Mouse (Mus musculus): Measurements from ENCODE around the gene Spem2.

Gene Spem2

DNA sequence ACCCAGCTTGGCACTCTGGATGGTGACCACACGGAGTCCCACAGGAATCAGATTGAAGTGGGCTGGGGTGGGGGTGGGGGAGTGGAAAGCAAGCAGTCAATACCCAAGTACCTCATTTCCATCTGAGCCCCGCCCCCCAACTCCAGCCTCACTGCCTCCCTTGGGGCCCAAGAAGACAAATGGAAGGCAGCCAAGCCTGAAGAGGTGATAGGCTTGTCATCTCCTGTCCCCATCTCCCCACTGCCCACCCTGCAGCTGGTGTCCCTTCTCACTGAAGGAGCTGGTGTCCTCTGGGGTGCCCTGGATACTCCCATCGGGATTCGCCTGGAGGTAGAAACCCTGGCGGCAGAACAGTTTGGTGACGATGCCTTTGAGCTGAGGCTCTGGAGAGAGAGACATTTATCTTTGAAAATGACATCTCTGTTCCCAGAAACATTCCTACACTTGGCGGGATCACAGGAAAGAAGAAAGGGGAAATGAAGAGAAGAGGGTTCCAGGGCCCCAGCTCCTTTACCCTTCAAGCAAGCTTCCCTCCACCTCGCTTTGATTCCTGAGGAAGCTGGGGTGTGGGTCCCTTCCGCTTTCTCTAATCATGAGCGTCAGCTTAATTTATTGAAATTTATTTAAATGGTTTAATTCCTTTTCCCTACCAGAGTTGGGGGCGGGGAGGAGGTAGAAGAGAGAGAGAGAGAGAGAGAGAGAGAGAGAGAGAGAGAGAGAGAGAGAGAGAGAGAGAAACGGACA is 18.7 kb downstream of the Spem2 start:
- in situ Hi-C loops (cut with MseI, MboI), result no loop called here

DNA sequence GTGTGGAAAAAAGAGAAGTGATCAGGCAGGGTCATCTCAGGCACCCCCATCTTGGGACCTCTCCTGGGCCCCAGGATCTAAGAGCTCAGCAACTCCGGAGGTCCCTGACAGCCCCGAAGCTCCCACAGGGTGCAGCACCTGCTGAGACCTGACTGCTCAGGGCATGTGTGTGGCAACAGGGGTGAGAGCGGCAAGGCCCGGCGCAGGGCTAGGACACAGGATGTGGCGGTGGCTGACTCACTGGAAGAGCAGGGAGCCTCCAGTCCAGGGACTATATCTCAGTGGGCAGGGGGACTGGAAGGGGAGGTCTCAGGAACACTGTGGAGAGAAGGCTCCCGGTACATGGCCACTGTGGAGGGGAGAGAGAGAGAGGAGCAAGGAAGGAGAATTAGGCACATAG is 20.3 kb downstream of the Spem2 start:
- in situ Hi-C loops (cut with MseI, MboI), result no loop called here

DNA sequence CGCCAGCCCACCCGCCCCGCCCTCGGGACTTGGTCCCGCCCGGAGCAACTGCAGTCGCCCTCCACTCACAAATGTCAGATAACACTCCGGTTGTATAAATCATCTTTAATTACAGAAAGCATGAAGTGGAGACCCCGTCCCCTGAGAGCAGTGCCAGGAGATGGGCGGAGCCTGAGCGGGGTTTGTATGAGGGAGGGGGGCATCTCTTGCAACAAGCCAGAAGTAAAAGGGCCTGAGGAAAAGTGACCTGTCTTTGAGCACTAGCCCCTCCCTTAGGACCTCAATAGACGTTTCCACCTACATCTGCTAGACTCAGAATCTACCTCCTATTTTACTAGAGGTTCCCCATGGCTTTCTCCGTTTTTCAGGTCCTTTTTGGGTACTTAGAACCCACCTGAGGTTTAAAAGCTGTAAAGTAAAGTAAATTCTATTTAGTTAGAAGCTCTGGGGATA is 22.3 kb downstream of the Spem2 start:
- in situ Hi-C loops (cut with MseI, MboI), result no loop called here

DNA sequence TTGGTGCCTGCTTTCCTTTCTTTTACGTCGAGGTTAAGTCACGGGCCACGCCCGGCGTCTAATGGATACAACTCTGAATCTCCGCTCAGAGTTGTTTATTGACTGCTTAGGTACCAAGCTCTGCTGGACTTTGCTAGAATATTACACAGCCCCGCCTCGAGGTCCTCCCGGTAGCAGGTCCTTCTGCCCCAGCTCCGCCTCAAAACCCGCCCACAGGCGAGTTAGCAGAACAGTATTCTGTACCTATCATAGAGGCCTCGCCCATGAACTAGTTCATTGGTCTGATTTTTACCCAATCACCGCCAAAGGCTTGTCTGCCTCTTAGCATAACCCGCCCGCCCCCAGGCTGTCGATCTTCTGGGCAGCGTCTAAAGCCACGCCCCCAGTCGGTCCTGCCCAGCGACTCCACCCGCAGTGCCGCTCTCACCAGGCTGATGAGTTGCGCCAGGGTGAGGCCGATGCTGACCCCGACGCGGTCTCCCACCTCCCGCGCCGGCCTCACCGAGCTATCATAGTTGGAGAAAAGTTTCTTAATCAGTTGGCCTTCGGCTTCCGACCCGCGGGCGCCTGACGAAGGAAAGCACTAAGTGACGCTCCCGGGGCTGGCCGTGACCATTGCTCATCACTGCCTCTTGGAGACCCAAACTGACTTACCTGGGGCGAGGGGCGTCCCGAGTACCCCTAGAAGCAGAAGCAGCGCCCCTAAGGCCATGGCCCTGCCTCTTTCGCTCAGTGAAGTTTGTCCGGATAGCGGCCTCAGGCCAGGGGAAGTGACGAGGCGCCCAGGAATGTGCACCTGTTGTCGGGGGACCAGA is 22.9 kb downstream of the Spem2 start, which contains the start of gene Chrnb1:
Gene Chrnb1, minus strand, starts transcription at position 776 of the 815 bp plus-strand sequence.
- in situ Hi-C loops (cut with MseI, MboI), result no loop called here

DNA sequence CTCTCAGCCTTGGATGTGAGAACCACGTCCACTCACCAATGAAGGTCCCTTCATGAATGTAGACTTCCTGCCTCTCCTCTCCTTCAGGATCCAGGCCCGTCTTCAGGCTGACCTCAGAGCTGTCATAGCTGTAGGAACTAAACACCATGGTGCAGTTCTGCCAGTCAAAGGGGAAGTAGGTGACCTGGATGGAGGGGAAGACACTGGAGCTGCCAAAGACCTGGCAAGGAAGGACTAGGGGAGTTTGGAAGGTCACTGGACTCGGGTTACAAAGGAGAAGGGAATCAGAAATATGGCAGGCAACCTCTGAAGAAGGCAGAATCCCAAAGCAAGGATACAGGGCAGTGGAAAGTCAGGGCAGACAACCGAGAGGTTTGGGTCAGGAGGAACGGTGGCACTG is 24.8 kb downstream of the Spem2 start:
- in situ Hi-C loops (cut with MseI, MboI), result no loop called here

DNA sequence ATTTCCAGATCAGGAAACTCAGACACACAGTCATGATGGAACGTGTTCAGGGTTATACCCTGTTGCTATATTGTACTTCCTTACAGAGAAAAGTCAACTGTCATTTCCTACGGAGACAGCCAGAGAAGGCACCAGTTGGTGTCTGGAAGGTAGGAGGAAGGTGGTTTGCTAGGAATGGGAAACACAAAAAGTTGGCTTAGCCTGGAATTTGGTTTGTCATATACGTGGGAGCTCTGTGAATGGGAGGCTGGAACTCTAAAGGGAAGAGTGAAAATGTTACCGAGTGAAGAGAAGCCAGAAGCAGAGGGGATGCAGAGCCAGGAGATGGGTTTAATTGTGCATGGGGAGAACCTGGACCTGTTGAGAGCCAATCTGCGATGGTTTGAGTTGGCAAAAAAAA is 26.8 kb downstream of the Spem2 start:
- in situ Hi-C loops (cut with MseI, MboI), result no loop called here

DNA sequence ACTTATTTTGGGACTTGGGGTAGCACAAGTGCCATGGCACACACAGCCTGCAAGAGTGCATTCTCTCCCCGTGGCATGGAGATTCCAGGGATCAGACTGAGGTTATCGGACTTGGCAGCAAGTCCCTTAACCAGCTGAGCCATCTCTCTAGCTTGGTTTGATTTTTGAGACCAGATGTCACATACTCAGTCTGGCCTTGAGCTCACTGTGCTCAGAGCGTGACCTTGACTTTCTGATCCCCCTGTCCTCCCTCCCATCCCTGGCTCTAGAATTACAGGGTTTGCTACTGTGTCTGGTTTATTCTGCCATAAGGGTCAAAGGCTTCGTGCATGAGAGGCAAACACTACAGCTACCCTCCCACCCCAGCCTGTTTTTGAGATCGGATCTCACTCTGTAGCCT is 28.8 kb downstream of the Spem2 start:
- in situ Hi-C loops (cut with MseI, MboI), result no loop called here

DNA sequence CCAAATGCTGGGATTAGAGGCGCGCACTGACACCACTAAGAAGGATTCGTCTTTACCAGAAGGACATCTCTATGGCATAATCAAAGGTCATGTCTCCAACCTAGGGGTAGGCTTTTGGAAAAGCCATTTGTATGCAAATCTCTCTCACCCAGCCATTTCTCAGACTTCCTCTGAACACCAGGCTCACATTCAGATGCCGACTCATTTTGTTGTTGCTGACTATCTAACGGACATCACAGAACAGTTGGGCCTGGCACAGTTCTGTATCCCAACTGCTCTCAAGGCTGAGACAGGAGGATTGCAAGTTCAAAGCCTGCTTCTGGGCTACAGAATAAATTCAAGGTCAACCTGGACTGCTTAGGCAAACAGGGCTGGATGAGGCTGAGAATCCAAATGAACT is 31.0 kb downstream of the Spem2 start:
- in situ Hi-C loops (cut with MseI, MboI), result no loop called here

DNA sequence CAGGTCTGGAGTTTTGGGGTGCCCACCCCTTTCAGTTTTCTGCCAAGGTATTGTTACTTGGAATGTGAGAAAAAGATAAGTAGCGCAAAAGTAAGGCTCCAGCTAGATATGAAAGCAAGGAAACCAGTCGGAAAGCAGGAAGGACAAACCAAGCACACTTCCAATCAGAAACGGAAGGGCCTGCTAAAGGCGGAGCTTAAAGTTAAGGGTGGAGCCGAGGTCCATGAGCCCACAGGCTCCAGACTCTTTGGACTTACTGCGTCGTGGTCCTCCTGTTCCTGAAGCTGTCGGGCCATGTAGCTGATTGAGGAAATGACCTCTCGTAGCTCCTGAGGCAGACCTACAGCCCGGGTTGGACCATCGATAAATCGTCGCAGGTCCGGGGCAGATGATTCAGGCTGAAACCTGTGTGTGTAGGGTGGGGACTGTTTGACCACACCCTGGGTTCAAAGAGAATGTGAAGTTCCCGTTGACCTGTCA is 33.4 kb downstream of the Spem2 start:
- in situ Hi-C loops (cut with MseI, MboI), result no loop called here

DNA sequence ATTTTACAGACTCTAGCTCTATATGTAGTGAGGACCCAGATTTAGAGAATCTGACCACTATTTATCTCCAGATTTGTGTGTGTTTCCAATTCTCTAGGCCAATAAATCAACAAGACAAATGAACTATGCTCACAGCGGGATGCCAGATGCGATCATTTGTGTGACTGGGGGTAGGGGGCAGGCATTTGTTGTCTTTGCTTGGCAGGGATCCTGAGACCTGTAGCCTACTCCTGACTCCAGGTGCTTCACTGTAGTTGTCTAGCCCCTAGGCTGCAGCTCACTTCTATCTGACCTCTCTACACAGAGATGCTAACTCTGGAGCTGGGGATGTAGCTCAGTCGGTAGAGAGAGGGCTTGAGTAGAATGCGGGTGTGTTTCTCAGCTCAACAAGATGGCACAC is 36.4 kb downstream of the Spem2 start:
- in situ Hi-C loops (cut with MseI, MboI), result no loop called here

DNA sequence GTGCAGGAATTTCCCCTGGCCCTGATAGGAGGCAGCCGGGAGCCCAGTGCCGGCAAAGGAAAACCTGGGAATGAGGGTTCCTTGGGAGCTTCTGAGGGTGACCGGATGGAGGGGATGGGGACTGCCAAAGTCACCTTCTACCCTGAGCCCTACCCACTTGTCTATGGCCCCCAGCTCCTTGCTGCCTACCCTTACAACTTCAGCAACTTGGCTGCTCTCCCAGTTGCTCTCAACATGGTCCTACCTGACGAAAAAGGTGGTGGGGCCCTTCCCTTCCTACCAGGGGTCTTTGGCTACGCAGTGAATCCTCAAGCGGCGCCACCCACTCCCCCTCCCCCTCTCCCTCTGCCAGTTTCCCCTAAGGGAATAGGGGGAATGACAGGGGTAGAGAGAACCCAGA is 39.3 kb downstream of the Spem2 start:
- in situ Hi-C loops (cut with MseI, MboI), result no loop called here

DNA sequence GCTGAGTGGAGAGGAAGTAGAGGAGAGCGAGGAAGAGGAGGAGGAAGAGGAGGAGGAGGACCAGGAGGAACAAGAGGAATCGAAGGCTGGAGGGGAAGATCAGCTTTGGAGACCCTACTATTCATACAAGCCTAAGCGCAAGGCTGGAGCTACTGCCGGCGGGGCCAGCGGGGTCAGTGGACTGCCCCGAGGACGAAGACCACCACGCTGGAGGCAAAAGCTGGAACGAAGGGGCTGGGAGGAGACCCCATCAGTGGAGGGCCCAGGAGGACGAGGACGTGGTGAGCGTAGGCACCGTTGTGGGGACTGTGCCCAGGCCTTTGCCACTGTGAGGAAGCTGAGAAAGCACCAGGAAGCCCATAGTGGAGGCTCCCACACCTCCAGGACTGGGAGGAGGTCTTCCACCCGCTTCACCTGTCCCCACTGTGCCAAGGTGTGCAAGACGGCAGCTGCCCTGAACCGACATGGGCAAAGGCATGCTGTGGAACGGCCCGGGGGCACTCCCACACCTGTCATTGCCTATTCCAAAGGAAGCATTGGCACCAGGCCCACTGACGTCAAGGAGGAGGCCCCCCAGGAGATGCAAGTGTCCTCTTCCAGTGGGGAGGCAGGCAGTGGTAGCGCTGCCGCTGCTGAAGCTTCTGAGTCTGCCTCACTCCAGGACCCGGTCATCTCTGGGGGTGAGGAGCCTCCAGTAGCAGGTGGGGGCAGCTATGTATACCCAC is 39.8 kb downstream of the Spem2 start:
- in situ Hi-C loops (cut with MseI, MboI), result no loop called here

DNA sequence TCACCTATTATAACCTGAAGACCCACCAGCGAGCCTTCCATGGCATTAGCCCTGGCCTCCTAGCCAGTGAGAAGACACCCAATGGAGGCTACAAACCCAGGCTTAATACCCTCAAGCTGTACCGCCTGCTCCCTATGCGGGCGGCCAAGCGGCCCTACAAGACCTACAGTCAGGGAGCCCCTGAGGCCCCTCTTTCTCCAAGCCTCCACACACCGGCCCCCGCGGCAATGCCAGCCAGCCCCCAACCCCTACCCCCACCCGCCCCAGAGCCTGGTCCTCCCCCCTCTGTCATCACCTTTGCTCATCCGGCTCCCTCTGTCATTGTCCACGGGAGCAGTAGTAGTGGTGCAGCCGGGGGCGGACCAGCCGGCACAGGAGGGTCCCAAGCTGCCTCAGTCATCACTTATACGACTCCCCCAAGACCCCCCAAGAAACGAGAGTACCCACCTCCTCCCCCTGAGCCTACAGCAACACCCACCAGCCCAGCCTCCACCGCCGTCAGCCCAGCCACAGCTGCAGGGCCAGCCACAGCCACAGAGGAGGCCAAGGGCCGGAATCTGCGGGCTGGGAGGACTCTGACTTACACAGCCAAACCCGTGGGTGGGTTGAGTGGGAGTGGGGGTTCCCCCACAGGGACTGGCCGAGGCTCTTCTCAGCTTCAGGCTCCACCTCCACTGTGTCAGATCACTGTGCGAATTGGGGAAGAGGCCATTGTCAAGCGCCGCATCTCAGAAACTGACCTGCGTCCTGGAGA is 40.6 kb downstream of the Spem2 start:
- in situ Hi-C loops (cut with MseI, MboI), result no loop called here

DNA sequence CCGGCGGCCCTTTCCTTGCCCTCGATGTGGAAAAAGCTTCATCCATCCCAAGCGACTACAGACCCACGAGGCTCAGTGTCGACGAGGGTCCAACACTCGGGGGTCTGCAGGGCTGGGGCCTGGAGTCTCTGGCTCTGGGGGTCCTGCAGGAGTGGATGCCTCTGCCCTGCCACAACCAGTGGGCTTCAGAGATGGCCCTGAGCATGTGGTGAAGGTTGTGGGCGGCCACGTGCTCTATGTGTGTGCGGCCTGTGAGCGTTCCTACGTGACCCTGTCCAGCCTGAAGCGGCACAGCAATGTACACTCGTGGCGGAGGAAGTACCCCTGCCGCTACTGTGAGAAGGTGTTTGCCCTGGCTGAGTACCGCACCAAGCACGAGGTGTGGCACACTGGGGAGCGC is 41.8 kb downstream of the Spem2 start:
- in situ Hi-C loops (cut with MseI, MboI), result no loop called here

DNA sequence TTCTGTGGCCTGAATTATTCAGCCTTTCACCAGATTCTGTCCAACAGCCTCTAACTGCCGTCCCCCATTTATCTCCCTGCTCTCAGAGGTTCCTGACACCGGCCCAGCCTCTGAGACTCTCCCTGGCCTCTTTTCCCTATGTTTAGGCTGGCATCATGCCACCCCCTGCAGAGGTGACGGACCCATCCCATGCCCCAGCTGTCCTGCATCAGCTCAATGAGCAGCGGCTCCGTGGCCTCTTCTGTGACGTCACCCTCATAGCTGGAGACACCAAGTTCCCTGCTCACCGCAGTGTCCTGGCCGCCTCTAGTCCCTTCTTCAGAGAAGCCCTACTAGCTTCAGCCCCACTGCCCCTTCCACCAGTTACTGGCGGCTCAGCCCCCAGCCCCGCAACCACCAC is 42.5 kb downstream of the Spem2 start:
- in situ Hi-C loops (cut with MseI, MboI), result no loop called here

DNA sequence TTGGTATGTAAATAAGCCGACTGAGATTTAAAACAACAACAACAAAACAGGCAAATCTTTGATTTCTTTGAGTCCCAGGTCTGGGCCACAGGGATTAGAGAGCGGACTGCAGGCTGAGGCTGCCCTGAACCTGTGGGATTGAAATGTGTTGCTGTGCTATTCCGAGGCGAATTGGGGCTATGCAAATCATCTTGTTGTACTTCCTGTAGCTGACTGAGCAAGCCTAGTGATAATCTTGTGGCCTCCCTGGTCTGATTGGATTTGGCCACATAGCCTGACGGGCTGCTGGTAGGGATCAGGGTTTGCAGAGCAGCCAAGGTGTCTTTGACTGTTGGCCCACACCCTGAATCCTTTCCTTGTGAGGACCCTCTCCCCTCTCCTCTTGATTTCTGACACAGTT is 43.3 kb downstream of the Spem2 start:
- in situ Hi-C loops (cut with MseI, MboI), result no loop called here

DNA sequence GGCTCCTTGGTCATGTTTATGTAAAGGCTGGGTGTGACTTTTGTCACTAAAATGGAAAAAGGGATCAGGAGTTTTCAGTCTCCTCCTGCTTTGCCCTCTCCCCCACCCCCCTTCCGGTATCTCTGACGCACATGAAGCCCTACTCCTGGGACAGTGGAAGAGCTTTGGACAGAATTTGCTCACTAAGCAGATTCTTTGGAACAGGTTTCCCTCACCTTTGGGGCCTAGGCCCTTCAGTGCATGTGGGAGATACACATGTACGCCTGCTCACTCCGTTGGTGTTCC is 50.7 kb downstream of the Spem2 start:
- in situ Hi-C loops (cut with MseI, MboI), result no loop called here

DNA sequence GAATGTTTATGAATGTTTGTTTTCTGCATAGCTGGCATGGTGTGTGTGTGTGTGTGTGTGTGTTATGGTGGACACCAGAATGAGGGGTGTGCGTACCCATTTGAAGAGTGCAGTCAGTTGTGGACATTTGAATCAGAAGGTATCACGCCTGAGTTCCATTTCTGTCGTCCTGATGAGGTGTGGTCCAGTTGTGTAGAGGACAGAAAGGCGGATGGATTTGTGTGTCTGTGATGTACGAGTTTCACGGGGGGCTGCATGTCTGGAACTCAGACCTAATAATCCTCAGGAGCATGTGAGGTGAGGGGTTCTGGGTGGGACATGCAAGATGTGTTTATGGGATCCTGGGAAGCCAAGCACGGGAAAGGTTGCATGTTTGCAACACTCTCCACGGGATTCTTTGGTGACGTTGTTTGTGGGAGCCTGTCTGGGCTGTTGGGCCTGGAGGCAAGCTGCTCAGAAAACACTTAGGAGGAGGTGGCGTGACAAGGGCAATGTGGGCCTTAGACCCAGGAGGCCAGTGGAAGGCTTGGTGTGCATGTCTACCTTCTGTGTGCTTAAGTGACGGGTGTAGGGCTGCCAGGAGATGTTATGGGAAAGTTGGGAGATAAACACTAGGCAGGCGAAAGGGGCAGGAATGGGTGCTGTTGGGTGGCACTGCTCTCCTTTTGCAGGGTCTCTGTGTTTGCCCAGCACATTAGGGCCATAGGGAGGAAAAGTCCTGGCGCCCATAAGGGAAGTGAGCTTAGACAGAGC is 51.2 kb downstream of the Spem2 start:
- in situ Hi-C loops (cut with MseI, MboI), result no loop called here
